Mouse (Mus musculus) liver, embryonic 14.5 days (tissue): ENCODE measurements around the gene Defb21. TPM values are rescaled to one million over a fixed set of nuclear protein-coding genes. Genes with fewer than 3 reads are reported as not detected.
A peak's percentile ranks its signal among the peaks of the same experiment; 100 is the strongest.

Experiments
- ATAC-seq: fragments of 200-750 bp; cut with Nextera tagmentation; 2 replicates; pipeline ENCODE4 v1.8.0; 2017; ENCODE audit warnings: moderate number of reproducible peaks, mild to moderate bottlenecking, moderate library complexity; ENCODE audit not compliant: insufficient read depth
- DNase-seq, 3 experiments: peaks; one replicate each; pipeline ENCODE4 v3.0.0-alpha.2; 2012 to 2013; ENCODE audit warnings: low read depth in 3 of 3, low spot score in 3 of 3
- H3K27ac ChIP-seq: fragments of 300-500 bp; sonication (generic); 2 replicates; pipeline ENCODE4 v1.5.1; 2014; ENCODE audit warnings: moderate library complexity, mild to moderate bottlenecking, control low read depth, inconsistent platforms
- H3K27me3 ChIP-seq: fragments of 300-500 bp; sonication (generic); 2 replicates; pipeline ENCODE4 v1.6.1; 2014; ENCODE audit warnings: mild to moderate bottlenecking, low read length, moderate library complexity; ENCODE audit not compliant: control insufficient read depth, insufficient read depth
- H3K36me3 ChIP-seq: fragments of 300-500 bp; sonication (generic); replicated peaks from 2 replicates; pipeline ENCODE4 v1.6.1; 2014; ENCODE audit warnings: low read depth; ENCODE audit not compliant: control insufficient read depth, insufficient read depth
- H3K4me1 ChIP-seq, 2 experiments: fragments of 200-500 bp in 1 of 2; fragments of 300-500 bp in 1 of 2; sonication (generic) in 1 of 2; replicated peaks; 2 replicates each; pipeline ENCODE4 v1.6.1; 2012 to 2014; ENCODE audit warnings: antibody characterized with exemption in 1 of 2, inconsistent platforms in 1 of 2, low read length in 1 of 2; ENCODE audit not compliant: control insufficient read depth in 2 of 2, insufficient read depth in 2 of 2
- H3K4me2 ChIP-seq: fragments of 300-500 bp; sonication (generic); 2 replicates; pipeline ENCODE4 v1.6.1; 2014; ENCODE audit warnings: low read depth, mild to moderate bottlenecking, control low read depth, moderate library complexity
- H3K4me3 ChIP-seq, 2 experiments: fragments of 200-500 bp in 1 of 2; fragments of 300-500 bp in 1 of 2; sonication (generic) in 1 of 2; 2 replicates each; pipeline ENCODE4 v1.5.1; 2012 to 2014; ENCODE audit warnings: low read depth in 2 of 2, low read length in 2 of 2, mild to moderate bottlenecking in 2 of 2, control low read depth in 1 of 2, inconsistent platforms in 1 of 2, moderate library complexity in 1 of 2; ENCODE audit not compliant: insufficient read depth in 1 of 2
- H3K9ac ChIP-seq: fragments of 300-500 bp; sonication (generic); replicated peaks from 2 replicates; pipeline ENCODE4 v1.6.1; 2014; ENCODE audit warnings: mild to moderate bottlenecking, control low read depth, moderate library complexity
- H3K9me3 ChIP-seq: fragments of 300-500 bp; sonication (generic); 2 replicates; pipeline ENCODE4 v1.6.1; 2016; ENCODE audit warnings: low read length, mixed read lengths; ENCODE audit not compliant: control insufficient read depth
- CTCF ChIP-seq: IDR thresholded peaks from 2 replicates; pipeline ENCODE4 v1.5.1; 2016; ENCODE audit warnings: antibody characterized with exemption, low read depth, control low read depth
- EP300 ChIP-seq: IDR thresholded peaks from 2 replicates; pipeline ENCODE4 v1.6.1; 2016; ENCODE audit warnings: antibody characterized with exemption, low read depth
- WGBS: fragments of 180-500 bp; shearing (Covaris S2); extraction: QIAGEN DNeasy Blood & Tissue Kit; methylation state at CpG from one replicate; pipeline ENCODE4 v1.1.7; 2014; ENCODE audit not compliant: insufficient replicate concordance; 5-methylcytosine and 5-hydroxymethylcytosine counted together
- polyA plus RNA-seq, 2 experiments: library from polyadenylated mRNA; depleted of rRNA in 1 of 2; stranded (reverse) in 1 of 2; unstranded in 1 of 2; fragments of >200 nt; fragmentation: Nextera tagmentation in 1 of 2; extraction: Ambion mirVana in 1 of 2; gene quantifications; 2 replicates each; pipeline versions ENCODE4 v1.2.1 to v1.2.3; 2012 to 2014

Gene Defb21
- polyA plus RNA-seq, 2 experiments, result not detected

DNA sequence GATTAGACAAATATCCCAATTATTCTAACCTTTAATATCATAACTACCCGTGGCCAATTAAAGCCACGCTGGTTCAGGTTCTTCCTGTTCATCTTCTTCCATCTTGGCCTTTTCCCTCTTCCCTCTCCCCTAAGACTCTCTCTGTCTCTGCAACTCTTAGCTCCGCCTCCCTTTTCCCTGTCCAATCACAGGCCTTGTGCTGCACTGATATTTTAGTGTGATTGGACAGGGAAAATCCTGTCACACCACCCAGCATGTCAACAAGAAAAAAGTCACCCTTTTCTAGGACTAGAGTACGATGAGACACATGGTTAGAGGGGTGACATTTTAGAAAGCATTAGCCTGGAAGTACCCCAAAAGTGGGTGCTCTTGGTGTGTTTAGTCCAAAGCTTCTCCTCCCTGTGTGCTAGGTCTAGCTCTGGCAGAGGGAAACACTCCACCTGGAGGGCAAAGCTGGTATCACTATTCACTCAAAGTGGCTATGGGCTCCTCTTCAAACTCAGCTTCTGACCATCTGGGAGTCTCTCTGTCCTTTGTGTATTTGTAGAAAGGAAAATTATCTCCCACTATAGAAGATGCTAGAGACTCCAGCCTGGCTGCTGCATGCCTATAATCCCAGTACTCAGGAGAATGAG lies 14.5 kb downstream of the Defb21 start:
- Histone ChIP-seq H3K27ac (no peak overlapping the region), H3K9me3 (no peaks in the 10 kb centered on the region), H3K9ac (no peak overlapping the region), H3K27me3 (no peaks in the 10 kb centered on the region), H3K4me2 (no peak overlapping the region), H3K36me3 (no peaks in the 10 kb centered on the region), H3K4me3 (no peak overlapping the region), H3K4me1 (no peaks in the 10 kb centered on the region)
- no peak for DNase-seq
- no peak for ATAC-seq
- 47% methylated on average over 4 of the region's 4 CpGs for WGBS
- no peak for TF ChIP-seq EP300
- TF ChIP-seq CTCF, result peak; percentile 39

DNA sequence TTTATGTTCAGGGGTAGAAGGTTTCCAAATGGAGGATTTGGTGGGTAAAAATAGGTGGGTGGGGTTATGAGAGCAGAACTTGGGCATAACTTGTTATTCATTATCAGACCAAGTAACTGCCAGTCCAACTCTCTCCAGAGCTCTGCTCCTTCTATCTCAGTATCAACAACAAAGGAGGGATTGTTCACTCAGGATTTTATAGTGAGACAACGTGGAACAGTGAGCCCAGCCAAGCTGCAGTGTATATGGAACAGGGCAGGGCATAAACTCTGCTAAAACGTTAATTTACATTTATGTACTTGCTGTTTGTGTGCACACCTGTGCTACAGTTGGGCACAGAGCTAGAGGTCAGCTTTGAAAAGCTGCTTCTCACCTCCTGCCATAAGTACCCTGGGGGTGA lies 15.9 kb downstream of the Defb21 start:
- TF ChIP-seq EP300 (no peak), CTCF (no peak)
- no peak overlapping the region for H3K9ac ChIP-seq
- H3K4me2 ChIP-seq, result no peak overlapping the region
- H3K4me3 ChIP-seq, result no peak overlapping the region
- H3K27ac ChIP-seq, result no peak overlapping the region
- 41% methylated on average over 2 of the region's 2 CpGs for WGBS
- no peaks in the 10 kb centered on the region for H3K4me1 ChIP-seq
- ATAC-seq (no peak), DNase-seq (no peak)
- no peaks in the 10 kb centered on the region for H3K9me3 ChIP-seq
- no peaks in the 10 kb centered on the region for H3K36me3 ChIP-seq
- no peaks in the 10 kb centered on the region for H3K27me3 ChIP-seq

DNA sequence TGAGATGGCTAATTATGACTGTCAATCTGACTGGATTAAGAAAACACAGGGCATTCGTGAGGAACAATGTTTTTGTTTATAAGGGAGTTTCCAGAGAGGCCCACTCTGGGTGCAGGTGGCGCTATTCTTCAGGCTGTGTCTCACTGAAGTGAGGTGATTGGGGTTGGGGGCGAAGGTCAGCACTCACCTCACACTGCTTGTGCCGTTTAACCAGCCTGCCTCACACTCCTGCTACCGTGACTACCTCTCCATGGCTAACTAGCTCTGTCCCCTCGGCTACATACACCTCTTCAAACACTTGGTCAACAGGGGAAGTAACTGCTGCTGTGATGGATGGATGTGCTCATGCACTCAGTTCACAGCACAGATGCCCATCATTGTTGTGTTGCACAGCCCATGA lies 16.5 kb downstream of the Defb21 start:
- H3K27ac ChIP-seq, result no peak overlapping the region
- DNase-seq (no peak), ATAC-seq (no peak)
- H3K4me3 ChIP-seq, result no peak overlapping the region
- 40% methylated on average over 6 of the region's 6 CpGs for WGBS
- H3K4me1 ChIP-seq, result no peaks in the 10 kb centered on the region
- H3K36me3 ChIP-seq, result no peaks in the 10 kb centered on the region
- H3K4me2 ChIP-seq, result no peak overlapping the region
- no peaks in the 10 kb centered on the region for H3K9me3 ChIP-seq
- H3K27me3 ChIP-seq, result no peaks in the 10 kb centered on the region
- no peak for TF ChIP-seq CTCF
- no peak for TF ChIP-seq EP300
- H3K9ac ChIP-seq, result no peak overlapping the region

DNA sequence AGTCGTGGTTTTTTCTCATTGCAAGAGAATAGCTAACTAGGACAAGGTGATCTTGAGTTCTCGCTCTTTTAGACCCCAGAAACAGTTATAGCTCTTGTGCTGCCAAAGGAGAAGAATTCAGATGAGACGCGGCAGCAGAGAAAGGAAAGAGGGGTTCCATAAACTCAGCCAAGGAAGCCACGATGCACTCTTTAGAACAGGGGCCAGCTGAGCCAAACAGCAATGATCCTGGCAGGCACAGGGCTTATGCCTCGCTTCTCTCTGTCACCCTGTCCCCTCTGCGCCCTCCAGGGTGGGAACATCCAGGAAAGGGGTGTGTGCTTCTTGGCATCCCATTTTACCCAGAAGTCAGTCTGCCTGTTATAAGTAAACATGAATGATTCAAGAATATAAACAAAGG lies 26.8 kb downstream of the Defb21 start, which contains the start of gene Defb45:
Gene Defb45 (minus strand): TSS at position 101 of the 400 bp plus-strand sequence.
- WGBS, result 46% methylated on average over 7 of the region's 7 CpGs
- ATAC-seq, result no peak
- H3K27ac ChIP-seq, result no peak within 1 kb of the TSS

DNA sequence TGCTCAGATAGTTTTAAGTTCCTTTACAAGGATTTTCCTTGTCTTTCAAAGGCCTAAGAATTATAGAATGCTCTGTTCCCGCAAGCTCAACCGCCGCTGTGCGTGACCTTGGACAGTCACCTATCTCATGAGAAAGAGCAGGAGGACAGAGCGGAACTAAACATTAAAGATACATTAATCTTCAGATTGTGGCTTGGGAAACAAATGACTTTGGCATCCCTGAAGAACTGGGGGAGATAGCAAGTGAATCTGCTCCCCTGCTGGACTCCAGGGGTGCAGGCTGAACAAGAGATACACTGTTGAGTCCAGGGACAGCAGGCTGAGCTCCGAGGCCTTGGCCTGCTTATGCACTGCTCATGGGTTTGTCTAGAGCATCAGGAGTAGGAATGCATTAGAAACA lies 27.5 kb downstream of the Defb21 start:
- H3K9me3 ChIP-seq, result no peaks in the 10 kb centered on the region
- no peak overlapping the region for H3K4me3 ChIP-seq
- ATAC-seq, result no peak
- H3K27me3 ChIP-seq, result no peaks in the 10 kb centered on the region
- TF ChIP-seq CTCF (no peak), EP300 (no peak)
- no peak for DNase-seq
- H3K27ac ChIP-seq, result no peak overlapping the region
- 76% methylated on average over 6 of the region's 6 CpGs for WGBS
- no peak overlapping the region for H3K9ac ChIP-seq
- no peaks in the 10 kb centered on the region for H3K36me3 ChIP-seq
- no peak overlapping the region for H3K4me2 ChIP-seq
- H3K4me1 ChIP-seq, result no peaks in the 10 kb centered on the region

More for the DNA sequence above, 26.8 kb downstream of the Defb21 start, which contains the start of gene Defb45:
- no peak for TF ChIP-seq EP300
- TF ChIP-seq CTCF, result no peak
- H3K9ac ChIP-seq, result no peak within 1 kb of the TSS
- no peak within 1 kb of the TSS for H3K4me2 ChIP-seq
- no peaks in the 10 kb centered on the region for H3K36me3 ChIP-seq
- H3K4me3 ChIP-seq, result no peak within 1 kb of the TSS
- no peak for DNase-seq
- no peaks in the 10 kb centered on the region for H3K27me3 ChIP-seq
- H3K4me1 ChIP-seq, result no peaks in the 10 kb centered on the region
- no peaks in the 10 kb centered on the region for H3K9me3 ChIP-seq
